Mouse (Mus musculus) ES-Bruce4 (cell line): ENCODE measurements around the gene Rab11fip4. TPM values are rescaled to one million over a fixed set of nuclear protein-coding genes. Genes with fewer than 3 reads are reported as not detected.

Source experiments
- H3K27ac ChIP-seq: 2 replicates; pipeline ENCODE4 v1.5.1; 2012; ENCODE audit warnings: low read length, inconsistent platforms; ENCODE audit not compliant: insufficient read depth
- H3K27me3 ChIP-seq: 2 replicates; pipeline ENCODE4 v1.6.1; 2012; ENCODE audit warnings: mild to moderate bottlenecking, low read length, inconsistent platforms; ENCODE audit not compliant: control insufficient read depth, poor library complexity, insufficient read depth, severe bottlenecking
- H3K36me3 ChIP-seq: 2 replicates; pipeline ENCODE4 v1.6.1; 2012; ENCODE audit warnings: inconsistent platforms, mild to moderate bottlenecking, low read length, moderate library complexity; ENCODE audit not compliant: control insufficient read depth, poor library complexity, insufficient read depth, severe bottlenecking
- H3K4me1 ChIP-seq: one replicate; pipeline ENCODE4 v1.8.1; 2011; ENCODE audit warnings: low read length; ENCODE audit not compliant: control insufficient read depth, insufficient read depth
- H3K4me3 ChIP-seq: 2 replicates; pipeline ENCODE4 v1.5.1; 2011; ENCODE audit warnings: low read depth, mild to moderate bottlenecking, low read length
- H3K9ac ChIP-seq: 2 replicates; pipeline ENCODE4 v1.6.1; 2012; ENCODE audit warnings: low read depth, mild to moderate bottlenecking, inconsistent platforms; ENCODE audit not compliant: poor library complexity, severe bottlenecking
- H3K9me3 ChIP-seq: replicated peaks from 2 replicates; pipeline ENCODE4 v1.6.1; 2012; ENCODE audit warnings: mild to moderate bottlenecking, low read length, inconsistent platforms; ENCODE audit not compliant: control insufficient read depth, poor library complexity, insufficient read depth, severe bottlenecking
- CTCF ChIP-seq: IDR thresholded peaks from one replicate; pipeline ENCODE4 v1.8.1; 2011; ENCODE audit warnings: low read depth, low read length
- EP300 ChIP-seq: IDR thresholded peaks from 2 replicates; pipeline ENCODE4 v1.6.1; 2011; ENCODE audit warnings: low read depth, low read length; ENCODE audit not compliant: insufficient read depth
- POLR2A ChIP-seq: IDR thresholded peaks from one replicate; pipeline ENCODE4 v1.8.1; 2011; ENCODE audit warnings: low read length; ENCODE audit not compliant: insufficient read depth
- polyA plus RNA-seq: library from polyadenylated mRNA; stranded (reverse); fragments of >200 nt; gene quantifications from 2 replicates; pipeline ENCODE4 v1.2.4, GENCODE M21; 2011; ENCODE audit warnings: low read depth; ENCODE audit not compliant: missing spikeins, insufficient read depth, insufficient read length

Gene Rab11fip4
- polyA plus RNA-seq, 1 experiment, result 28.9 TPM

- Histone ChIP-seq H3K27me3 (no peaks in the 10 kb centered on the region), H3K4me1 (no peaks in the 10 kb centered on the region), H3K4me3 (no peak overlapping the region), H3K9me3 (no peaks in the 10 kb centered on the region), H3K36me3 (no peaks in the 10 kb centered on the region), H3K27ac (no peak overlapping the region), H3K9ac (no peak overlapping the region)
- TF ChIP-seq CTCF, result no peak
- TF ChIP-seq POLR2A, result no peak
- TF ChIP-seq EP300, result no peak
Observed at GRCm38 (mm10) chr11:79617991-79618390, 27.0 kb downstream of the Rab11fip4 start.

- H3K27ac ChIP-seq, result no peak overlapping the region
- H3K4me1 ChIP-seq, result no peaks in the 10 kb centered on the region
- TF ChIP-seq EP300 (no peak), CTCF (no peak), POLR2A (no peak)
Observed at GRCm38 (mm10) chr11:79623029-79623428, 32.0 kb downstream of the Rab11fip4 start.

GRCm38 (mm10) chr11:79624801-79625302 is 33.8 kb downstream of the Rab11fip4 start:
- Histone ChIP-seq H3K4me3 (no peak overlapping the region), H3K36me3 (no peaks in the 10 kb centered on the region), H3K27me3 (no peaks in the 10 kb centered on the region), H3K9me3 (no peaks in the 10 kb centered on the region), H3K9ac (no peak overlapping the region), H3K4me1 (no peaks in the 10 kb centered on the region), H3K27ac (no peak overlapping the region)
- TF ChIP-seq CTCF (peak; percentile 72), POLR2A (no peak), EP300 (no peak)

More at GRCm38 (mm10) chr11:79623029-79623428, 32.0 kb downstream of the Rab11fip4 start:
- no peak overlapping the region for H3K4me3 ChIP-seq
- no peaks in the 10 kb centered on the region for H3K27me3 ChIP-seq
- H3K9me3 ChIP-seq, result no peaks in the 10 kb centered on the region
- no peaks in the 10 kb centered on the region for H3K36me3 ChIP-seq
- H3K9ac ChIP-seq, result no peak overlapping the region

GRCm38 (mm10) chr11:79628716-79629115 is 37.7 kb downstream of the Rab11fip4 start:
- no peaks in the 10 kb centered on the region for H3K9me3 ChIP-seq
- no peak for TF ChIP-seq EP300
- no peak for TF ChIP-seq POLR2A
- TF ChIP-seq CTCF, result peak; percentile 22
- H3K4me3 ChIP-seq, result no peak overlapping the region
- no peaks in the 10 kb centered on the region for H3K27me3 ChIP-seq
- H3K9ac ChIP-seq, result no peak overlapping the region
- no peaks in the 10 kb centered on the region for H3K36me3 ChIP-seq
- H3K27ac ChIP-seq, result no peak overlapping the region
- H3K4me1 ChIP-seq, result no peaks in the 10 kb centered on the region

GRCm38 (mm10) chr11:79629752-79630374 is 38.9 kb downstream of the Rab11fip4 start:
- Histone ChIP-seq H3K4me1 (no peaks in the 10 kb centered on the region), H3K36me3 (no peaks in the 10 kb centered on the region), H3K9me3 (no peaks in the 10 kb centered on the region), H3K27me3 (no peaks in the 10 kb centered on the region), H3K27ac (no peak overlapping the region), H3K4me3 (no peak overlapping the region), H3K9ac (no peak overlapping the region)
- TF ChIP-seq EP300, result no peak
- TF ChIP-seq CTCF, result no peak
- no peak for TF ChIP-seq POLR2A

GRCm38 (mm10) chr11:79630521-79630920 is 39.5 kb downstream of the Rab11fip4 start:
- no peaks in the 10 kb centered on the region for H3K4me1 ChIP-seq
- H3K36me3 ChIP-seq, result no peaks in the 10 kb centered on the region
- no peaks in the 10 kb centered on the region for H3K9me3 ChIP-seq
- H3K4me3 ChIP-seq, result no peak overlapping the region
- no peaks in the 10 kb centered on the region for H3K27me3 ChIP-seq
- H3K27ac ChIP-seq, result no peak overlapping the region
- TF ChIP-seq CTCF (no peak), EP300 (no peak), POLR2A (no peak)
- H3K9ac ChIP-seq, result no peak overlapping the region
